In the genomic region with DNA sequence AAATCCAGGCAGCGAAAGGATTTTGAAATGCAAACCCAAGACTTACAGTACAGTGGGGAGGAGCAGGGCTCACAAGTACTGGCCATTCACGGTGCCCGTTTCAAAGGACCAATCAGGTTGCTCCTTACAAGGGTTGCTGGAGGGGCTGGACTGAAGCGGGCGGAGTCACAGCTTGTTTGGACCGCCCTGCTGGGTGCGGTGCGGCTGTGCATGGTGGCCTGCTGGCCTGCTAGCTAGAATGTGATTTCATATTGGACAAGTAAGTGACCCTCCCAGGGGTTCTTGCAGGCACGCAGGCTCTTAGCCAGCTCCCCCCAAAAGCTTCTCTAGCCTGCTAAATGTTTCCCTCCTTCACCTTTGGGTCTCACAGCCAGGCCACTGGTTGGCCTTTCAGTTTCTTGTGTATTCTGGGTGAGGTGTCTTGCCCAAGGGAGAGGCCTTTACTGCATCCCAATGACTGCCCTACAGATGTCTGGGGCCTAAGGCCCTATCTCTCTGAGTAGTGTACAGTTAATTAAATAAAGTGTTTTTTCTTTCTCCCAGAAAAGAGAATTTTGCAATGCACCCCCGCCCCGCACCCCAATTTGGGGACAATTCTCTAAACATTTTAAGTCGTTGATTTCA, we compare ENCODE assay signal across 8 mouse cellular contexts. TPM values are rescaled to one million over a fixed set of nuclear protein-coding genes. Genes with fewer than 3 reads are reported as not detected.
DNase-seq lines count a peak whose midpoint lies in the region; ATAC-seq and TF ChIP-seq lines count a peak whose summit lies in the region.

TSS of gene Fggy (plus strand) at position 175 of the 624 bp plus-strand sequence.

- H3K27me3 ChIP-seq in forebrain, embryonic 10.5 days (ENCODE audit: poor library complexity, severe bottlenecking): no peaks in the 10 kb centered on the region
- H3K27me3 ChIP-seq in heart, embryonic 14.5 days (ENCODE audit: control insufficient read depth, insufficient read depth, low read length): no peaks in the 10 kb centered on the region
- H3K27me3 ChIP-seq in liver, embryonic 11.5 days (replicated peaks; ENCODE audit: control insufficient read depth, insufficient read depth, low read length): no peaks in the 10 kb centered on the region
- no peaks in the 10 kb centered on the region for H3K27me3 ChIP-seq in myocyte (ENCODE audit: control insufficient read depth, insufficient read depth, insufficient read length)

- ATAC-seq in CD4-positive, CD25-positive, alpha-beta regulatory T cell, adult 4 months: peak; percentile 100
- peak; percentile 99 for ATAC-seq in heart, embryonic 14.5 days (ENCODE audit: insufficient number of reproducible peaks, insufficient read depth, low FRiP score, low read depth)
- peak; percentile 100 for ATAC-seq in liver, embryonic 11.5 days (replicated peaks; ENCODE audit: low FRiP score)

- H3K4me1 ChIP-seq in forebrain, embryonic 10.5 days: peaks cover 18% of the 10 kb centered on the region
- peaks cover 6 to 18% of the 10 kb centered on the region in 2 experiments for H3K4me1 ChIP-seq in heart, embryonic 14.5 days (ENCODE audit: control insufficient read depth in 2 of 2, insufficient read depth in 2 of 2, low read length in 2 of 2)
- peaks cover 3% of the 10 kb centered on the region for H3K4me1 ChIP-seq in liver, embryonic 11.5 days (replicated peaks; ENCODE audit: control insufficient read depth, insufficient read depth, low read length)

- H3K79me2 ChIP-seq in myocyte (ENCODE audit: control insufficient read depth, insufficient read depth): no peaks in the 10 kb centered on the region

- peak; percentile 84 for TF ChIP-seq POLR2A in myocyte (IDR thresholded peaks at IDR 0.05; ENCODE audit: insufficient read length, low read depth)

- no peaks in the 10 kb centered on the region for H3K36me3 ChIP-seq in forebrain, embryonic 10.5 days (replicated peaks)
- H3K36me3 ChIP-seq in heart, embryonic 14.5 days (ENCODE audit: control insufficient read depth, insufficient read depth, low read length): no peaks in the 10 kb centered on the region
- no peaks in the 10 kb centered on the region for H3K36me3 ChIP-seq in liver, embryonic 11.5 days (ENCODE audit: control insufficient read depth, insufficient read depth, low read length)
- no peaks in the 10 kb centered on the region for H3K36me3 ChIP-seq in myocyte (ENCODE audit: control insufficient read depth, insufficient read depth)

- H3K4me2 ChIP-seq in heart, embryonic 14.5 days (ENCODE audit: low read length): peak within 1 kb of the TSS; percentile 65
- H3K4me2 ChIP-seq in liver, embryonic 11.5 days: peak within 1 kb of the TSS; percentile 68
- H3K4me2 ChIP-seq in myocyte (ENCODE audit: low read depth): peak within 1 kb of the TSS; percentile 96

- H3K9me3 ChIP-seq in forebrain, embryonic 10.5 days: no peaks in the 10 kb centered on the region
- no peaks in the 10 kb centered on the region for H3K9me3 ChIP-seq in heart, embryonic 14.5 days (ENCODE audit: control insufficient read depth, low read length)
- H3K9me3 ChIP-seq in liver, embryonic 11.5 days (ENCODE audit: control insufficient read depth, low read length): no peaks in the 10 kb centered on the region

- no peak within 1 kb of the TSS for H3ac ChIP-seq in myocyte (ENCODE audit: control insufficient read depth, insufficient read length)

- 27% methylated on average over 12 of the region's 12 CpGs for WGBS in forebrain, embryonic 10.5 days
- WGBS in heart, embryonic 14.5 days: 26% methylated on average over 12 of the region's 12 CpGs
- 25% methylated on average over 12 of the region's 12 CpGs for WGBS in liver, embryonic 11.5 days

- peak; percentile 89 for DNase-seq in c-Kit-positive CD71-positive TER-119-negative erythroid progenitor cells, embryonic 14.5 days (ENCODE audit: low read depth)
- DNase-seq in forebrain, embryonic 10.5 days (ENCODE audit: extremely low spot score, low spot score): peak; percentile 92
- peak; percentile 97 for DNase-seq in kidney, postnatal 10 days
- DNase-seq in liver, embryonic 11.5 days (ENCODE audit: low spot score): peak; percentile 87
- DNase-seq in spleen, postnatal 4 days (ENCODE audit: low spot score in 2 of 2): peak; percentile 90 to 94

- H3K4me3 ChIP-seq in forebrain, embryonic 10.5 days: peak within 1 kb of the TSS; percentile 47
- peak within 1 kb of the TSS; percentile 40 to 61 for H3K4me3 ChIP-seq in heart, embryonic 14.5 days (ENCODE audit: control insufficient read depth in 1 of 2, insufficient read depth in 1 of 2, low read depth in 1 of 2, low read length in 2 of 2)
- H3K4me3 ChIP-seq in liver, embryonic 11.5 days (ENCODE audit: low read depth, low read length): peak within 1 kb of the TSS; percentile 40
- peak within 1 kb of the TSS; percentile 22 for H3K4me3 ChIP-seq in myocyte

- peak within 1 kb of the TSS; percentile 88 for H3K27ac ChIP-seq in forebrain, embryonic 10.5 days
- H3K27ac ChIP-seq in heart, embryonic 14.5 days (replicated peaks in 1 of 2; ENCODE audit: control insufficient read depth in 1 of 2, insufficient read depth in 1 of 2, low read depth in 2 of 2, low read length in 2 of 2): peak within 1 kb of the TSS; percentile 58 to 72
- 0 out of 2 replicates have a peak within 1 kb of the TSS, but pooled peaks have one; percentile 4 for H3K27ac ChIP-seq in liver, embryonic 11.5 days (ENCODE audit: low read depth, low read length)

- peak within 1 kb of the TSS; percentile 66 for H3K9ac ChIP-seq in heart, embryonic 14.5 days (ENCODE audit: low read length)
- peak within 1 kb of the TSS; percentile 51; the same call in 1 of the 2 replicates for H3K9ac ChIP-seq in liver, embryonic 11.5 days (ENCODE audit: low read depth, low read length)

TF ChIP-seq in myocyte, 11 proteins besides CTCF, POLR2A, EP300 and RAD21:
- TF ChIP-seq USF1 (IDR thresholded peaks at IDR 0.05; ENCODE audit: low read depth): no peak
- no peak for TF ChIP-seq E2F4 (IDR thresholded peaks at IDR 0.05; ENCODE audit: insufficient read depth)
- TF ChIP-seq TCF12 (IDR thresholded peaks at IDR 0.05; ENCODE audit: insufficient read depth, poor library complexity, severe bottlenecking): no peak
- peak; percentile 93 for TF ChIP-seq POLR2AphosphoS2 (IDR thresholded peaks at IDR 0.05; ENCODE audit: insufficient read length, low read depth)
- peak in 1 of 3 experiments; percentile 44 for TF ChIP-seq MYOG (IDR thresholded peaks at IDR 0.05; ENCODE audit: control insufficient read depth in 1 of 3, insufficient read depth in 1 of 3, insufficient read length in 2 of 3, low read depth in 2 of 3)
- peak in 1 of 3 experiments; percentile 25 for TF ChIP-seq MYOD1 (IDR thresholded peaks at IDR 0.05; ENCODE audit: control insufficient read depth in 1 of 3, insufficient read length in 2 of 3, low read depth in 2 of 3)
- TF ChIP-seq REST (IDR thresholded peaks at IDR 0.05; ENCODE audit: insufficient read depth, insufficient read length): no peak
- TF ChIP-seq TCF3 (IDR thresholded peaks at IDR 0.05; ENCODE audit: insufficient read length, low read depth): no peak
- TF ChIP-seq CEBPB (IDR thresholded peaks at IDR 0.05; ENCODE audit: insufficient read depth, poor library complexity, severe bottlenecking): no peak
- no peak for TF ChIP-seq MAX (IDR thresholded peaks at IDR 0.05; ENCODE audit: low read depth)
- peak; percentile 17 for TF ChIP-seq SRF (IDR thresholded peaks at IDR 0.05; ENCODE audit: control insufficient read depth, insufficient read length, low read depth)

RNA-seq across cellular contexts. Expression of gene Fggy, which starts in this region (rescaled TPM):
- 1 to 10 TPM; 5.4 to 6.3 TPM for polyA plus RNA-seq in CD4-positive, CD25-positive, alpha-beta regulatory T cell, adult 4 months (2017; shearing (Covaris generic))
- 6.1 and 6.8 TPM in 2 replicates for polyA plus RNA-seq in forebrain, embryonic 10.5 days (2016; fragmentation: Nextera tagmentation; extraction: Ambion mirVana)
- 3.8 and 4.4 TPM in 2 replicates for polyA plus RNA-seq in heart, embryonic 14.5 days (2014; fragmentation: Nextera tagmentation; extraction: Ambion mirVana)
- 7.9 and 10.6 TPM in 2 replicates for polyA plus RNA-seq in liver, embryonic 11.5 days (2014; fragmentation: Nextera tagmentation; extraction: Ambion mirVana)
- polyA plus RNA-seq in myocyte (2012; fragmentation: generic; extraction: Trizol): 12.7 TPM

Comparison
In these comparisons a context has a peak if more than half of its experiments do, and no peak if none do; other contexts are left out.
1. Peak in every context shown above with its lines: DNase-seq, ATAC-seq, H3K4me3 ChIP-seq and H3K27ac ChIP-seq.
2. H3K27ac ChIP-seq: peak in every context shown above with its lines; median percentile 88 in forebrain, embryonic 10.5 days; 65 in heart, embryonic 14.5 days; 4 in liver, embryonic 11.5 days.